Mouse (Mus musculus) hindbrain, postnatal 0 days (tissue): ENCODE data around the gene Fbxl13. TPM values are rescaled to one million over a fixed set of nuclear protein-coding genes. Genes with fewer than 3 reads are reported as not detected.
"Not testable (repeated sequence)": the region's sequence is repeated elsewhere in the genome, so short reads cannot be mapped to it uniquely, and the experiment has no call there.

Experiments used
- ATAC-seq: fragments of 200-750 bp; cut with Nextera tagmentation; 2 replicates; pipeline ENCODE4 v1.8.0; 2017; ENCODE audit warnings: mild to moderate bottlenecking, moderate TSS enrichment, moderate library complexity
- DNase-seq: peaks from one replicate; pipeline ENCODE4 v3.0.0-alpha.2; 2015; ENCODE audit warnings: low spot score
- H3K27ac ChIP-seq: fragments of 300-500 bp; sonication (generic); 2 replicates; pipeline ENCODE4 v1.5.1; 2014; ENCODE audit warnings: mild to moderate bottlenecking
- H3K27me3 ChIP-seq: fragments of 300-500 bp; sonication (generic); 2 replicates; pipeline ENCODE4 v1.6.1; 2014; ENCODE audit warnings: low read length, mixed read lengths; ENCODE audit not compliant: insufficient read depth
- H3K36me3 ChIP-seq: fragments of 300-500 bp; sonication (generic); 2 replicates; pipeline ENCODE4 v1.6.1; 2014; ENCODE audit warnings: low read length, mixed read lengths; ENCODE audit not compliant: insufficient read depth
- H3K4me1 ChIP-seq: fragments of 300-500 bp; sonication (generic); 2 replicates; pipeline ENCODE4 v1.6.1; 2014; ENCODE audit warnings: antibody characterized with exemption, low read length, mixed read lengths; ENCODE audit not compliant: insufficient read depth
- H3K4me2 ChIP-seq: fragments of 300-500 bp; sonication (generic); 2 replicates; pipeline ENCODE4 v1.6.1; 2014; ENCODE audit warnings: low read depth, mild to moderate bottlenecking, low read length, moderate library complexity, mixed read lengths
- H3K4me3 ChIP-seq: fragments of 300-500 bp; sonication (generic); 2 replicates; pipeline ENCODE4 v1.5.1; 2014; ENCODE audit warnings: low read length
- H3K9ac ChIP-seq: fragments of 300-500 bp; sonication (generic); replicated peaks from 2 replicates; pipeline ENCODE4 v1.6.1; 2014; ENCODE audit warnings: mild to moderate bottlenecking, low read length, moderate library complexity, mixed read lengths
- H3K9me3 ChIP-seq: fragments of 300-500 bp; sonication (generic); 2 replicates; pipeline ENCODE4 v1.6.1; 2016; ENCODE audit warnings: low read length, mixed read lengths
- CTCF ChIP-seq: IDR thresholded peaks from 2 replicates; pipeline ENCODE4 v1.5.1; 2016; ENCODE audit warnings: antibody characterized with exemption, control low read depth, low read depth
- WGBS: fragments of 180-500 bp; shearing (Covaris S2); extraction: QIAGEN DNeasy Blood & Tissue Kit; methylation state at CpG from one replicate; pipeline ENCODE4 v1.1.7; 2014; 5-methylcytosine and 5-hydroxymethylcytosine counted together
- polyA plus RNA-seq: library from polyadenylated mRNA; unstranded; fragments of >200 nt; fragmentation: Nextera tagmentation; extraction: Ambion mirVana; gene quantifications from 2 replicates; pipeline ENCODE4 v1.2.1, GENCODE M21; 2015
- total RNA-seq: library from RNA; depleted of rRNA; stranded (reverse); fragments of >200 nt; gene quantifications from 2 replicates; pipeline ENCODE4 v1.2.3, GENCODE M21; 2014

Gene Fbxl13
- total and polyA plus RNA-seq, 2 experiments from 2014 or later: 0.16 to 0.23 TPM

DNA sequence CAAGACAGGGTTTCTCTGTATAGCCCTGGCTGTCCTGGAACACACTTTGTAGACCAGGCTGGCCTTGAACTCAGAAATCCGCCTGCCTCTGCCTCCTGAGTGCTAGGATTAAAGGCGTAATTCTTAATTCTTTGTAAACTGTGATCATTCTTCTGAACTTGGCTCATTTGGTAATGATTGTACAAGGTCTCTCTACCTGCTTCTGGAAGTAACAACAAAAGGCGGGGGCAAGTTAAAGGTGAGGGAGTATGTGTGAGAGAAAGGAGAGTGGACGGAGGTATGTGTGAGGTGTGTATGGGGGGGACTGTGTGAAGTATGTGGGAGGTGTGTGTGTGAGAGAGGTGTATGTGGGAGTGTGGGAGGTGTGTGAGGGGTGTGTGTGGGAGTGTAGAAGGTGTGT is 45.5 kb downstream of the Fbxl13 start:
- DNase-seq (no peak), ATAC-seq (no peak)
- 96% methylated on average over 4 of the region's 4 CpGs for WGBS
- no peaks in the 10 kb centered on the region for H3K27me3 ChIP-seq
- no peak overlapping the region for H3K4me3 ChIP-seq
- H3K27ac ChIP-seq: no peak overlapping the region
- no peak overlapping the region for H3K9ac ChIP-seq
- no peaks in the 10 kb centered on the region for H3K4me1 ChIP-seq
- H3K9me3 ChIP-seq: no peaks in the 10 kb centered on the region
- H3K36me3 ChIP-seq: no peaks in the 10 kb centered on the region
- H3K4me2 ChIP-seq: no peak overlapping the region
- no peak for TF ChIP-seq CTCF

DNA sequence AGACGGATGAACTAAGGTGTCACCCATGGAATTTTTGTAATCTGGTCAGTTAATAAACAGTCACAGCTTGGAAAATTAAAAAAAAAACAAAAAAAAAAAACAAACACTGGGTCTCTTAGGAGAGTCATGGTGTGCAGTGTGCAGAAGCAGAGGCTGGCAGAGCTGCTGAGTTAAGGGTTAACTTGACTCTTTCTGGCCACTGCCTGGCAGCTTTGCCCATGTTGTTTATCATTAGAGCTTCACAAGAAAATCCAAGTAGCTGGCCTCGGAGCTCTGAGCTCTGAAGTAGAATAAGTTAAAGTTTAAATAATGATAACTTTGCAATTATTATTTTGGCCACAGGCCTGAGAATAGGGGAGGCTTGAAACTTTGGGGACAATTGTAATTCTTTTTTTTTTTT is 45.9 kb downstream of the Fbxl13 start:
- DNase-seq, ATAC-seq: not testable (repeated sequence)
- WGBS: 75% methylated on average over 2 of the region's 2 CpGs

DNA sequence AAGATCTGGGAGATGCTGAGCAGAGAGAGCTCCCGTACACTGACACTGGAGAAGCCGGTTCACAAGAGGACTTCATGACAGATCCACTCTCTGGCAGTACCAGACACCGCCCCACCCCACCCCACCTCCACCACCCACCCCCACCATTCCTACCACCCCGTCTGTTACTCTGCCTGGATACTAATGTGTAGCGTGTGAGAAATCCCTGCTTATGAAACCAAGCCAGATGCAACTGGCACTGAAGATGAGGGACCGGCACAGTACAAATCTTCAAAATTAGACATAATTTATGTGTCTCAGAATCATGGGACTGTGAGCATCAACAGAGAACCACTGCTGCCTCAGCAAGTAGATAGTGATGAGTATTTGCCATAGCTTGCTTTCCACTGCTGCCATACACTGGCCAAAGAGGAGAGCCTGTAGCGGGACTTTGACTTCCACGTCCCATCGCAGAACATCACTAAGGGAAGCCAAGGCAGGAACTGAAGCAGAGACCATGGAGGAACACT is 52.2 kb downstream of the Fbxl13 start:
- H3K4me1 ChIP-seq: no peaks in the 10 kb centered on the region
- no peak overlapping the region for H3K27ac ChIP-seq
- H3K9me3 ChIP-seq: no peaks in the 10 kb centered on the region
- H3K27me3 ChIP-seq: no peaks in the 10 kb centered on the region
- DNase-seq: no peak
- H3K4me3 ChIP-seq: no peak overlapping the region
- H3K4me2 ChIP-seq: no peak overlapping the region
- no peak overlapping the region for H3K9ac ChIP-seq
- TF ChIP-seq CTCF: no peak
- ATAC-seq: no peak
- 91% methylated on average over 9 of the region's 9 CpGs for WGBS
- no peaks in the 10 kb centered on the region for H3K36me3 ChIP-seq

More for the DNA sequence above, 45.9 kb downstream of the Fbxl13 start:
- not testable (repeated sequence) for H3K27me3 ChIP-seq, H3K4me2 ChIP-seq, H3K36me3 ChIP-seq, H3K9ac ChIP-seq, H3K27ac ChIP-seq, H3K9me3 ChIP-seq, H3K4me3 ChIP-seq, H3K4me1 ChIP-seq

DNA sequence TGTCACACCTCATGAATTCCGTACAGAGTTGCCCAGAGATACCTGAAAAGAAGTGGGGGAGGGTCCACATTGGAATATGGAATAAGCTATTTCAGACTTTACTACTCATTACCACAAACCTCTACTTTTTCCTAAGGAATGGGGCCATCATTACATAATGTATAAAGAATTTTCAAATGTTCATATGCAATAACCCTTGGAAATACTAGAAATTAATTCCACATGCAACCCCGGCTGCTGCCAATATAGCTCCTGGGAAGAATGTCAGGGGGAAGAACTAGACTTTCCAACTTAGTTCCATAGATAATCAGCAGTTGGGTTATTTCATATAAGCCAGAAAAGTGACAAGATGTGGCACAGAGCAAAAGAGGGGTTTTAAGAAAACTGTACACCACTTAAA is 53.3 kb downstream of the Fbxl13 start:
- DNase-seq (no peak), ATAC-seq (no peak)
- H3K9me3 ChIP-seq: no peaks in the 10 kb centered on the region
- no peaks in the 10 kb centered on the region for H3K27me3 ChIP-seq
- H3K4me1 ChIP-seq: no peaks in the 10 kb centered on the region
- no peak overlapping the region for H3K27ac ChIP-seq
- 92% methylated on average over 2 of the region's 2 CpGs for WGBS
- no peak overlapping the region for H3K4me3 ChIP-seq
- no peaks in the 10 kb centered on the region for H3K36me3 ChIP-seq
- no peak overlapping the region for H3K4me2 ChIP-seq
- H3K9ac ChIP-seq: no peak overlapping the region
- no peak for TF ChIP-seq CTCF

DNA sequence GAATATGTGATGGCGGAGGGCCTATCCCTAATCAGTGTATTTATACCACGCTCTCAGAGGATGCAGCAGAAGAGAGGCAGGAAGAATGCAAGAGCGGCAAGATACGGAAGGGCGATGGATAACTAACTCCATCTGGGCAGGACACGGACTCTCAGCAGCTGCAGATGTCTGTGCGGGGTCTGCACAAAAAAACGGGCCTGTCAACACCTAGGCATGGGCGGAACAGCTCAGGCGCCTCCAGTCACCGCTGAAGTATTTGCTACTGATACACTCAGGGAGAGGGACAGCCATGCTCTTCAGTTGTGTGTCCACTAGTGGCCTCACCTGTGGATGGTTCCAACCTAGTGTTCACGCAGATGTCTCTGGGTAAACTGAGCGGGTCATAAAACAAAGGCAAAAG is 57.2 kb downstream of the Fbxl13 start:
- 94% methylated on average over 13 of the region's 13 CpGs for WGBS
- H3K4me1 ChIP-seq: no peaks in the 10 kb centered on the region
- no peak for TF ChIP-seq CTCF
- H3K9ac ChIP-seq: no peak overlapping the region
- DNase-seq (no peak), ATAC-seq (no peak)
- H3K4me2 ChIP-seq: no peak overlapping the region
- no peak overlapping the region for H3K27ac ChIP-seq
- no peaks in the 10 kb centered on the region for H3K36me3 ChIP-seq
- H3K4me3 ChIP-seq: no peak overlapping the region
- no peaks in the 10 kb centered on the region for H3K27me3 ChIP-seq
- H3K9me3 ChIP-seq: no peaks in the 10 kb centered on the region

DNA sequence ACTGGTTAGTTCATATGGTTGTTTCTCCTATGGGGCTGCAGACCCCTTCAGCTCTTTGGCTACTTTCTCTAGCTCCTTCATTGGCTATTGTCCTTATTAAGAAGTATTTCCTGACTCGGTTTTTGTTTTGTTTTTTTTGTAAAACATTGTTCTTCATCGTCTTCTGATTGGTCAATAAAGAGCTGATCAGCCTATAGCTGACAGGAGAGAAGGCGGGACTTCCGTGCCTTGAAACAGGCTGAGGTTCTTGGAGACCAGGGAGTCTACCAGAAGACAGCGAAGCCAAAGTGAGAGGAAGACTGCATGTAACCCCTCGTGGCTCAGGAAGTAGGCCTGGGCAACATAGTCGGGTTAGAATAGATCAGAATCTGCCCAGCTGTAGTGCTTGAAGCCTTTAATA is 57.8 kb downstream of the Fbxl13 start:
- H3K9me3 ChIP-seq: no peaks in the 10 kb centered on the region
- no peak for TF ChIP-seq CTCF
- ATAC-seq (no peak), DNase-seq (no peak)
- WGBS: 83% methylated on average over 7 of the region's 7 CpGs
- H3K4me2 ChIP-seq: no peak overlapping the region
- H3K36me3 ChIP-seq: no peaks in the 10 kb centered on the region
- H3K27me3 ChIP-seq: no peaks in the 10 kb centered on the region
- no peak overlapping the region for H3K9ac ChIP-seq
- H3K27ac ChIP-seq: no peak overlapping the region
- H3K4me3 ChIP-seq: no peak overlapping the region
- no peaks in the 10 kb centered on the region for H3K4me1 ChIP-seq

DNA sequence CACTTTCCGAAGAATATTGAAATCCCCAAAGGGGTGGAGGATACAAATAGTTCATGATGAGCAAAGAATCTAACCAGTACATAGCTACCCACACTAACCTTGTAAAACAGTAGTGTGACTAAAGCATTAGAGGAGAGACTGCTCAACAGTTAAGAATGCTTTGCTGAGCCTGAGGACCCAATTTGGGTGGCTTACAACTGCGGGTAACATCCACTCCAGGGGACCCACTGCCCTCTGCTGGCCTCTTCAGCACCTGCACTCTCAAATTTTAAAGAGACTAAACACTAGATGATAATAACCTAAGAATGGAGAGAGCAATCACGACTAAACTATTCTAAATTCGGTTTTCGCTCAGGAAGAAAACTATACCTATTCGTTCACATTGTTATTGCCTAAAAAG is 58.7 kb downstream of the Fbxl13 start:
- no peak overlapping the region for H3K9ac ChIP-seq
- TF ChIP-seq CTCF: peak; percentile 79
- H3K9me3 ChIP-seq: no peaks in the 10 kb centered on the region
- H3K4me2 ChIP-seq: no peak overlapping the region
- no peaks in the 10 kb centered on the region for H3K36me3 ChIP-seq
- ATAC-seq (no peak), DNase-seq (peak; percentile 41)
- 57% methylated on average over 6 of the region's 6 CpGs for WGBS
- H3K27ac ChIP-seq: no peak overlapping the region
- H3K4me3 ChIP-seq: no peak overlapping the region
- H3K4me1 ChIP-seq: no peaks in the 10 kb centered on the region
- no peaks in the 10 kb centered on the region for H3K27me3 ChIP-seq
